Mouse (Mus musculus) stomach, postnatal 0 days (tissue): ENCODE results near the gene C2cd2.

Experiments used
- CTCF ChIP-seq: IDR thresholded peaks from 2 replicates; pipeline ENCODE4 v1.5.1; 2016; ENCODE audit warnings: antibody characterized with exemption, low read depth, mild to moderate bottlenecking, moderate library complexity
- EP300 ChIP-seq: optimal IDR thresholded peaks from 2 replicates; pipeline ENCODE3; 2016; ENCODE audit warnings: antibody characterized with exemption

DNA sequence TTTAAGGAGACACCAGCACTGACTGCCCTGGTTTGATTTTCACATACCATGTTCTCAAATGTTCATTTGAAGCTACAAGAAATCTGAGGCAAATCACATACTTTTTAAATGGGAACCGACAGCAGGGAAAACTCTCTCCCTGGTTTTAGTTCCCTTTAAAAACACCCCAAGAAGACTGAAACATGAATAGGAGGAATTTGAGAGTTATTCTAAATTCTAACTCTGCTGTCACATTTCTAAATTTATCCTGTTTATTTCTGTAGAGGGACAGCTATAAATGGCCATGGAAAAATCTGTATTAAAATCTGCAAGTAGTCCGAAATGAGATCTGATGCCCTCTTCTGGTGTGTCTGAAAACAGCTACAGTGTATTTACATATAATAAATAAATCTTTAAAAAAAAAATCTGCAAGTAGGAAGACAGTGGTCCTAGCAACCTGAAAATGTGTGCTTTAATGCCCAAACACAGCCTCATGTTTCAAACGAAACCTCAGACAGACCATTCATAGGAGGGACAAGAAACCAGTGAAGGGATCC lies 98.4 kb downstream of the C2cd2 start:
- TF ChIP-seq CTCF (no peak), EP300 (no peak)
